Mouse (Mus musculus) kidney, adult 11 months (tissue): ENCODE measurements around the gene Mov10.
A peak's percentile ranks its signal among the peaks of the same experiment; 100 is the strongest.

Experiments used
- DNase-seq: peaks from one replicate; pipeline ENCODE4 v3.0.0; 2022

Gene Mov10

DNA sequence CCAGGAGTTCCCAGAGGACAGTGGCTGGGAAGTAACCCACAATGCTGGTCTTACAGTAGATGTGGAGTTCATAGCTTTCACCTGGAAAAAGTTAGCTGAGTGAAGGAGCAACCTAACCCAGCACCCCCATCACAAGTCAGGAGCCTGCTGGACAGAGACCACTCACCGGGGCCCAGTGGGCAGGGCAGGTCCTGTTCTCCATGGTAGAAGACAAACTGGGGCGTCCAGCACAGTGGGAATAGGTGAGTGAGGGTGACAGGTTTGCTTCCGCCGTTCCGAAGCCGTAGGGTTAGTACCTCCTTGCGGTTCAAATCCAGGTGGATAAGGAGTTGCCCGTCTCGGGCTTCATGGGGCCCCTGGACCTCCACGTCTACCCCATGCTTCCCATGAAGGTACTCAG lies 14.1 kb downstream of the Mov10 start:
- no peak for DNase-seq

DNA sequence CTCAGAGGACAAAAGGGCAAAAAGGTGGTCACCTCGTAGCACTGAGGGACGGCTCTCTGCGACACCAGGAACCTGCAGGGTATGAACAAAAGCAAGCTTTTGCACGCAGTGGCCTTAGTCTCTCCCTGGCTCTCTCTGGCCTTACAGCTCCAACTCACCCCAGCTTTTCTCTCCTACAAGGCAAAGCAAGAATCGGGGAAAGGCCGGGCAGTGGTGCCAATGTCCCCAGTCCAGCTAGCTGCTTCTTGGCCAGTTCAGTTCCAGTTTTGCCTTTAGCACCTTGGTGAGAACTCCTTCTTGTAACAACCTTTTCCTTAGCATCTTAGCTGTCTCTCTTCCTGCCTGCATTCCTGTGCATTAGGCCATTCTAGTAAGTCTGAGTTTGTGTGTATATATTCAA lies 16.9 kb downstream of the Mov10 start:
- DNase-seq, result no peak

DNA sequence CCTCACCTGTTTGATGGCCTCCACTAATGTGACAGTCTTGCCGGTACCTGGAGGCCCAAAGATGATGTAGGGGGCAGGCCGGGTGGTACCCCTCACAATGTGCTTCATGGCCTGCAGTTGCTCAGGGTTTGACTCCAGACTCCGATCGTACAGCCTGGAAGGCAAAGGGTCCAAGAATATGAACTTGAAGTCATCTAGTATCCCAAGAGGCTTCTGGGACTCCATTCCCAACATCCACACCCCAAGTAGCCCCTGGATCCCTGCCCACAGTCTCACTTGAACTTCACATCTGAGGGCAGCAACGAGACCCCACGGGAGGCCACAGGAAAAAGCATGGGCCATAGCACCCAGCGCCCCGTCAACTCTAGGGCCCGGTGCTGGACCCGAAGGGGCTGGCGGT lies 17.7 kb downstream of the Mov10 start:
- DNase-seq, result no peak

DNA sequence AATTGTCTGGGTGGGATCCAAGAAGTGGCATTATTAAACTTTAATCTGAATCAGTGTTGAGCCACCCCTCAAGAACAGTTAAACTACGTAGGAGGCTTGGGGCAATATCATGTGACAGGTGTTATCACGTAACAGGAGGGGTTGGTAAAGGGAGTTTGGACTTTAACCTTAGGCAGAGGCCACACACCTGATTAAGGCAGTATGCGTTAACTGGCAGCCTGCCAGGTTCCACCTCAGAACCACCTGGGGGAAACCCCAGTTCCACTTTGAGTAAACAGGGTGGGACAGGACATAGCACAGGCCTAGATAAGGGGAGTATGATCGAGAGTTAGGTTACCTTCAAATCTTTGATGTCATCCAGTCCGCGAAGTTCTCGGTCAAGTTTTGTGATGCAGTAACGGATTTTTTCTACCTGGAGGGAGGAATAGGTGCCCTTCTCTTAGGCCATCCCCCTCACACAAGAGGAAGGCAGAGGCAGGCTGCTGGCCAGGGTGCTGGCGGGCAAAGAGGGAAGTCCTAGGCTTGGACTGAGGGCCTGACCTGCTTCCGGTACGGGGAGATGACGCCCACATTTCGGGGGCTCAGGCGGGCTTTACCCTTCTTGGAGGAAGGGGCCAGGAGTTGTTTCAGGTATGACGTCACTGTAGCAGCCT lies 21.8 kb downstream of the Mov10 start:
- peak; percentile 77 for DNase-seq

DNA sequence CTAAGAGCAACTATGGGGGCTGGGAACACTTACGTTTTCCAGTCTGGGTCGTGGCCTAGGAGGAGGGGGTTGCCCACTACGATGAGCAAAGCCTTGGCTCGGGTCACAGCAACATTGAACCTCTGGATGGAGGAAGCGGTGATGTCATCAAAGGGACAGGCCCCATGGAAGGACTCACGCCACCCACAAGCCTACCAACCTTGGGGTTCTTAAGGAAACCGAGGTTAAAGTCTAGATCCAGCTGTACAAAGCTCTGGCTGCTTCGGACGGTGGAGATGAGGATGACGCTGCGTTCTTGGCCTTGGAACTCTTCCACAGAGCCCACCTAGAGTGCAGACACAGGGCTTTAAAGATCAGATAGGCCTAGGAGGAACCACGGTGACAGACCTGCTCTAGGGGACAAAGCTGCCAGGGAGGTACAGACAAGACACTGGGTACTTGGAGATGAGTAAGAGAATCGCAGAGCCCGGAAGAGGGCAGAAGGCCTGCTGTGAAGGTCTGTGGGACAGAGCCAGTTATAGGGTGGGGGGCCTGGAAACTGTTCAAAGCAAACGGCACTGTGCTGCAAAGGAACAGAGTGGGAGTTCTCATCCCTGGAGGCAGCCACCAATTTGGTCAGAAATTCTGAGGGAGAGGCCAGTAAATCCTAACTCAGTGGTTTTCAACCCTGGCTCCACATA lies 22.6 kb downstream of the Mov10 start:
- peak; percentile 26 for DNase-seq

DNA sequence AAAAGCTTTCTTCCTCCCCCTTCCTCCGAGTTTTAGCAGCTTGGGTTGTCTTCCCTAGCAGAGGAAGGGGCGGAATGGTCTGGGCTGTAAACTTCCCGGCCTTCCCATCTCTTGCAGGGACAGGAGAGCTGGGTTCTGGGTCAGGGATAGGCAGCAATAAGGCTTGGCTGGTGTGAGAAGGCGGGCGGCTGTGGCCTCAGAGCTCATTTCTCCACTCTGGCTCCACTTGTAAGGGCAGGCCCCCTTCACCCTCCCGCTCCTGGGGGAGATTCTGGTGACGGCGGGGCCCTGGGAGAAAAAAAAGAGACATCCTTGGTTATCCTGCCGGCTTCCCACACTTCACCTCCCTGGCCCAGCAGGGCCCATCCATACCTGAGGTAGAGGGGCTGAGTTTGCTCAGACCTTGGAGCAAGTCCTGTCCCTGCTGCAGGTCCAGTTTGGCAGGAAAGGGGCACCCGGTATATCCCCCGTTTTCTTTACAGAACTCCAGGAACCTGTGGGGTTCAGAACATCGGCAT lies 23.4 kb downstream of the Mov10 start:
- DNase-seq, result no peak

DNA sequence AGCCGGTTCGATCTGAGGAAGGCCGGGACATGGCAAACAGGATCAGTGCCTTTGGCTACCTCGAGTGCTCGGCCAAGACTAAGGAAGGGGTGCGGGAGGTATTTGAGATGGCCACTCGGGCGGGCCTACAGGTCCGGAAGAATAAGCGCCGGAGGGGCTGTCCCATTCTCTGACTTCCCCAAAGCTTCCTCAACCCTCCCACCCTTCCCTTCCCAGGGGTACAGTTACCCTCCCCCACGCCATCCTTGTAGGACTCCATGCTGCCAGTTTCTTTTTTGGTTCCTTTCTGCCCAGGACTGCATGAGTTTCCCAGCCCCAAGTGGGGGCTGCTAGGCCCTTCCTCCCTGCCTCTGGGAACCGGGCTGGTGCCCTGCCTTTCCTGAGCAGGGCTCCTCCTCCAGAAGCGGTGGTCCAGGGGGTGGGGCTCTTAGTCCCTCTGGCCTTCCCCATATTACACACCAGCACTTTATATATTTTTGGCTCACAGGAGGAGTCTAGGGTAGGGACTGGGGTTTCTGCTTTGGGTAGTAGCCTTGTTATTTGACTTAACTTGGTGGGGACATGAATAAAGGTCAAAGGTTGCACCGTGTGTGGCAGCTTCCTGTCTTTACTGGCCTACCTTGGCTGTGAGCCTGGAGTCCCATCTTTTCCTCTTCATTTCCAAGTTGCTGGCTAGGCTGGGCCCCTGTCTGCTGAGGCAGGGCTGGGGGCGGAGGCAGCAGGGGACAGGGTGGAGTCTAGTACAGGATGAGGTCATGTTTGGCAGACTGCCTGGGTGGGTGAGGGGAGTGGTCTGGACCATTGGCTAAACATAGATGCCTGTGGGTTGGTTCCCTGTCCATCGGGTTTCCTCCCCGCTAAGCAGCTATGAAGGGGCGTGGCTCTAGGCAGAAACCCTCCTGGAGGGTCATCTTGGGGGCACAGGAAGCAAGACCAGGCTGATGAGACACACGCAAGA lies 24.2 kb downstream of the Mov10 start:
- DNase-seq, result peak; percentile 96

DNA sequence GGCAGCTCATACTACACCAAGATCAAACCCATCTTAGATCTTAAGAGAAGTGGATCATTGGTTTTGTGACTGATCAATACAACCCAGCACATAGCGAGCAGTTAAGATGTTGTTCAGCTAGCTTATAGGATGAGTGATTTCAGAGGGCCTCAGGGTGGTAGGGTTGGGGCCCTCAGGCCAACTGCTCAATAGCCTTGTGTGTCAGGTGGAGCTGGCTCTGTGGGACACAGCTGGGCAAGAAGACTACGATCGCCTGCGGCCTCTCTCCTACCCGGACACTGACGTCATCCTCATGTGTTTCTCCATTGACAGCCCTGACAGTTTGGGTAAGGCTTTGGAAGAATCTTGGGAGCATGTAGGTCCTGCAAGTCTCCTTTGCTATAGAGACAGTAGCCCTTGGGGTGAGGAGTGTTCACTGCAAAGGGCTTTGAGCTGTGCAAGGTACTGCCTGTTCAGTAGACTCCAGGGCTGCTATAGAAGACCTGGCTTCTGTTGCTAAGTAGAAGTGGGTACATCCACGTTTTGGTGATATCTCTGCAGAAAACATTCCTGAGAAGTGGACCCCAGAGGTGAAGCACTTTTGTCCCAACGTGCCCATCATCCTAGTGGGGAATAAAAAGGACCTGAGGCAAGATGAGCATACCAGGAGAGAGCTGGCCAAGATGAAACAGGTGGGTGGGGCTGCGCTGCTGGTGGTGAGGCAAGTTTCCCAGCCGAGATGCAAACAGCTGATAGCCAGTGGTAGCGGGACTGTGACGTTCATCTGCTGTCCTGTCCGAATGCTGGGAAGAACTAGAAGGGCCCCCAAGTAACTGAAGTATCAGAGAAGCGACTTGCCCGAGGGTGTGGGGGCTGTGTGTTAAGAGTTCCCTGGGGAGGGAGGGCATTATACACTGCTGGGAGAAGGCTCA lies 25.7 kb downstream of the Mov10 start:
- DNase-seq, result no peak

DNA sequence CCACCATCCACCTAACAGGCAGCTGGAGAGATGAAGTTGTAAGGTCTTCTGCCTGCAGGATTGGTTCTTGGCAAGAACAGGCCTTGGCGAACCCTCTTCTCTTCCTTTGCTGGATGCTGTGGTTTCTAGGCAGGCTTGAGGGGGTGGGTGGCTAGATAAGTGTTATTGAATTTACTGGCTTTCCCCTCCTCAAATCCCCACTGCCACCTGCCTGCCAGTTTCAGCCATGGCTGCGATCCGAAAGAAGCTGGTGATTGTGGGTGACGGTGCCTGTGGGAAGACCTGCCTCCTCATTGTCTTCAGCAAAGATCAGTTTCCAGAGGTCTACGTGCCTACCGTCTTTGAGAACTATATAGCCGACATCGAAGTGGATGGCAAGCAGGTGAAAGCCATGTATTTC lies 26.7 kb downstream of the Mov10 start:
- no peak for DNase-seq

DNA sequence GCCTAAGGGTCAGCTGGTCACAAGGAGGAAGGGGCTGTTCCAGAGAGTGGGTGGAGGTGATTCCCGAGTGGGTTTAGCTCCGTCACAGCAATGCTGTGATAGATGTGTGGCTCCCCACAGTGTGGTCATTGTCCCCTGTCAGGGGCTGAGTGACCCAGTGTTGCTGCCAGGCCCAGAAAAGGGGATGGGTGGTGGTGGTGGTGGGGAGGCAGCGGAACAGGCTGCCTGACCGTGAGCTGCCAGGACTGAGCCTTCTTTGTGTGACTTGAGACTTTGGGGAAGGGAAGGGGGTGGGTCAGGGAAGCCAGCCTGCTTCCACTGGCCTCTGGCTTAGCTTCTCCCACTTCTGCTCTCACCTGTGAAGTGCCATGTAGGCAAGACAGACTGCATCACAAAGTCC lies 27.3 kb downstream of the Mov10 start:
- no peak for DNase-seq

DNA sequence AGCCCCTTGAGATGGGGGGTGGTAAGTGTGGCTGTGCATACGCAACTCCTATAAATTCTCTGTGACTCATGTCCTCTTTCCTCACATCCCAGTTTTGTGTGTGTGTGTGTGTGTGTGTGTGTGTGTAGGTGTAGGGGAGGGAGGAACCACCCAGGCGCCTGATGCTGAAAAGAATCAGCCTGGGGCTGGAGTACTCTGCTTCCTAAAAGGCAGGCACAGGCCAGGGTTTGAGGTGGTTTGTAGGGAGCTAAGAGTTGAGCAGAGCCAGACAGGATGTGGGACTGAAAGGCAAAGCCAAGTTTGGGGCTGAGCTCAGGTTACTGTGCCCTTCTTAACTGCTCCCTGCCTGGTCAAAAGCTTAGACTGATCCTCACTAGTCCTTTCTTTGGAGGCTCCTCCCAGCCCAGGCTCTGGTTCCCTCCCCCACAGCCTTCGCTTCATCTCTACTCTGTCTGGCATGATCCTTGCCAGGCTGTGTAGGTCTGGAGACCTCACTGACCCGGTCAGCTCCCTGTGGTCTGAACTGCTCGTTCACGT lies 27.9 kb downstream of the Mov10 start:
- peak; percentile 65 for DNase-seq

DNA sequence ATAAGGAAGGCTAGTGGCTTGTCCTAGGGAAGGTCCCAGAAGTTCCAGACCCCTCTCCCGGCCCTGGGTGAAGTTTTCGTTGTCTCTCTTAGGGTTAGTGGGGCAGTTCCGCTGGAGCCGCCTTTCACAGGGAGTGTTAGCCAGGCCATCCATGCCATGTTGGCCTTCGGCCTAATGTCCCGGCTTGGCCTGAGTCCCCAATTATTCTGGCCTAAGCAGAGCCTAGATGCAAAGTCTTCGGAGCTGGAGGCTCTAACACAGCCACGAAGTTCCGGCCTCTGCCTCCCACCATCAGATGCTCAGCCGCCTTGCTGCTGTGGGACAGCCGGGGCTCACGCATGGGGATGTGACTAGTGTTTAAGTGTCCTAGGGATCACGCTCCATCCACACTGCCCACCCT lies 28.5 kb downstream of the Mov10 start:
- peak; percentile 72 for DNase-seq

DNA sequence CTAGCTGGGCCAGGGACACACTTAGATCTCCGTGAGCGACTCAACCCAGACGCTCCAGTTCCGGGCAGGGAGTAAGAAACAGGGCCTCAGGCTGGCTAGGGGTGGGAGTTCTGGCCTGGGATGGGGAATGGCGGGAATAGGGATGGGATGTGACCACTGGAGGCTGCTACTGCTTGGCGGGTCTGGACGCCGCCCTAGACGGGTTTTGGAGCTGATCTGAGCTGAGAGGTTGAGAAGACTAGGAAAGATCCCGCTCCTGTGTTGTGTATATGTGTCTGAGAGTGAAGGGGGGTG lies 29.1 kb downstream of the Mov10 start:
- DNase-seq, result no peak

DNA sequence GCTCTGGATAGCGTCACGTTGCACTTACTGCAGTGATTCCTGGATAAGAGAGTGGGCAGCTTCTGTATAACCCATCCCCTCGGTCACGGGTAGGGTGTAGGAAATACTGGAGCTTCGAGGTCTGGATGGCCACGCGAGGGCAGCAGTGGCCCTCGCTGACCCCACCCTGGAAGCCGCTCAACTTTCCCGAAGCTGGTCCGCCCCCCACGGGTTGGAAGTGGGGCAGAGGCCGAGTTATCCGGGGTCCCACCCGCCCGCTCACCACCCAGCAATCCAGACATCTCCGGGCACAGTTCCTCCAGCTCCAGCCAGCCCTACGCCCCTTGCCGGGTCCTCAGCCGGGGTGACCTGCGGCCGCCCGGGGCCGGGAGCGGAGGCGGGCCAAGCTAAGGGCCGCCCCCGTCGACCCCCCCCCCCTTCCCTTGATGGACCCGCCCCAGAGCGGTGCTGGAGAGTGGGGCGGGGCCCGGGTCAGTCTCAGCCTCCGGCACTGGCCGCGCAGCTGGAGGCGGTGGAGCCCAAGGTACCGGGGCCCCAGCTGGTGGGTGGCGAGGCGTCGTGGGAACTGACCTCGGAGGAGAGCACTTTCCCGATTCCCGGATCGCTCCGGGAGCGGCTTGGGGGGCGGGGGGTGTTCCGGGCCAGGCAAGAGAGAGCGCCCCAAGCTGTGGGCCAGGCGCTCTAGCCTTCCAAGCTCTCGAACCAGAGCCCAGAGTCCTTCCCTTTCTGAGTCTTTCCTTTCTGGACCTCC lies 29.6 kb downstream of the Mov10 start:
- peak; percentile 81 for DNase-seq

DNA sequence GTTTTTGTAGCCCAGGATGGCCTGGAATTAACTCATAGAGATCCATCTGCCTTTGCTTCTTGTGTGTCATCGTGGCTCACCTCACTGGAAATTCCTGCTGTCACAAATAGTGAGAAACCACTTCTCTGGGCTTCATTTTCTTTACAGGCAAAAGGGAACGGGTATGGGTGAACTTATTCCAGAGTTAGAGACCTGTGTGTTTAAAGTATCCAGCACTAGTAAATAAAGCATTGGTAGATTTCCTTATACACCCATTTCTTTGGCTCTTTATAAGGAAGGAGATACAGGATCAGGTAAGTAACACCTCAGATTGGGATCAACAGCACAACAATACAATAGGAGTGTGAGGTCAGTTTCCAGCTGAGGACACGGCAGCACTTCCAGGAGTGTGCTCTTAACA lies 30.3 kb downstream of the Mov10 start, which contains the start of gene Rhoc:
Rhoc (plus strand) TSS at position 301 of the 400 bp plus-strand sequence.
- no peak for DNase-seq

DNA sequence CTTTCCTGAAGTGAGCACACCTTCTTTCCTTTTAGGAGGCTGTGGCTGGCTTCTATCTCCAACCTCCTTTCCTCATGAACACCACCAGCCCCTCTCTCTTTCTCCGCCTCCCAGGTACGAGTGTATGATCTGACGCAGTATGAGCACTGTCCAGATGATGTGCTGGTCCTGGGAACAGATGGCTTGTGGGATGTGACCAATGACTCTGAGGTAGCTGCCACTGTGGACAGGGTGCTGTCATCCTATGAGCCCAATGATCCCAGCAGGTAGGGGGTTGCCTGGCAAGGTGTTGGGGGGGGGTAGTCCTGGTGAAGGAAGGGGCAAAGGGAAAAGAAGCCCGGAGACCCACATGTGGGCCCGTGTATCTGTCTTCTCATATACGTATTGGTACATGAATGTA lies 33.1 kb downstream of the Mov10 start:
- DNase-seq, result no peak

DNA sequence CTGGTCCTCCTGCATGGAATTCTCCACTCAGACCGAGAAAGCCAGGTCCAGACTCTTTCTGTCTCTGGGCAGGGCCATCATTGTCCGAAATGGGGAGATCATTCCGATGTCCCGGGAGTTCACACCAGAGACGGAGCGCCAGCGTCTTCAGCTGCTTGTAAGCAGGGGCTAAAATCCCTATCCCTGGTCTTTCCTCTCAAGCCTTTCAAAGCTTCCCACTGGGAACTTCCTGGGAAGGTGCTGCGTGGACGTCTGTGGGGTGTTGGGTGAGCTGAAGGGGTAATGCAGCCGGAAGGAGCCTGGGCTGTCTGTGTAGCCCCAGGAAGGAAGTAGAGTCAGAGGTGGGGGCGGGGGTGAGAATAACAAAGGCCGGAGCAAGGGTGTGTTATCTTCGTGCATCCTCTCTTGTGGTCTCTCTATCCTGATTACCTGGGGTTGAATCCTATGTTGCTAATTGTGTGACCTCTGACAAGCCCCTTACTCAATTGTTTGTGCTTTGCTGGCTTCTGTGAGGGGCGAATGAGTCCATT lies 34.3 kb downstream of the Mov10 start:
- DNase-seq, result no peak

DNA sequence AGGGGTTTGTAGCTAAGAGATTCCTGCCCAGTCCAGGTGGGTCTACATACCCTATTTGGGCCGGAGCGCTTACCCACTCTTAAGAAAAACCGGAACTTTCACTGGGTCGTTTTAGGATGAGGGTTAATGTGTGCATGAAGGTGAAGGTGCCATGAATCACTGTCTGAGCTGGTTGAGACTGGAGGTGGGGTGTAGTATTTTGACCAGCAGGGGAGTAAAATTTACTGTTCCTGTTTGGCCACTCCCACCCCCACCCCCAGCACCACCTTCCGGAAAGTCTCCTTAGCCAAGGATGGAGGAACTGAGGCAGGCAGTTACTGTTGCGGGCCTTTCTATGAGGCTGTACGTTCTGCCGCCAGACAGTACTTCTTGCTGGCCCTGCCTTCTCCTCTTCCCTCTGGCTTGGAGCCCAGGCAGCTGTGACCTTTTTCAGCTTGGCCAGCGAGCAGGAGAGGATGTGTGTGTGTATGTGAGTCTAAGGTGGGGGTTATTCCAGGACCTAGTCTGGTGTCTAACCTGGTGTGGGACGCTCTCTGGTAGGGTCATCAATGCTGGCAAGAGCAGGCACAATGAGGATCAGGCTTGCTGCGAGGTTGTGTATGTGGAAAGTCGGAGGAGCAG lies 36.2 kb downstream of the Mov10 start:
- peak; percentile 65 for DNase-seq

DNA sequence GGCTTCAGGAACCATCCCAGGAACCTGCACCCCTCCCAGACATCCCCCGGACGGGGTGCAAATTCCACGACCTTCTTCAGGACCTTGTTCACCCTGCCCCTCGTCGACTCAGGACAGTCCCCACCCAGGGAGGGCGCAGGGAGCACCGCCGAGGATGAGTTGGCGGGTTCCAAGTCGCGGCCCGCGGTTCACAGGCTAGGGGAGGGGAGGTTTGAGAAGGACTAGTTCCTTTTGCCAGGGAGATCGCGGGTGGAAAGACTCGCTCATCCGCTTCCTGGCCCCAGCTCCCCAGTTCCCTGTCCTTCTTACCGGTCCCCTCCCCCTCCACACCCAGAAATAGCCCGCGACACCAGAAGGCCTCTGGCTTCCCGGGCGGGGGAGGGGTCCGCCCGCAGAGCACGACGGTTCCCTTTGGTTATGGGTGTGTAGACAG lies 36.9 kb downstream of the Mov10 start, which contains the start of gene Fam19a3:
Fam19a3 (minus strand) TSS at position 370 of the 433 bp plus-strand sequence.
- no peak for DNase-seq
